Mouse (Mus musculus) lung, embryonic 15.5 days (tissue): Measurements from ENCODE around the gene Capn13. TPM values are rescaled to one million over a fixed set of nuclear protein-coding genes. Genes with fewer than 3 reads are reported as not detected.

ENCODE experiments used
- ATAC-seq: fragments of 200-750 bp; cut with Nextera tagmentation; 2 replicates; pipeline ENCODE4 v1.8.0; 2017; ENCODE audit warnings: moderate number of reproducible peaks, borderline replicate concordance; ENCODE audit not compliant: low FRiP score, low TSS enrichment; ENCODE audit errors: extremely low read depth
- H3K27ac ChIP-seq: fragments of 300-500 bp; sonication (generic); 2 replicates; pipeline ENCODE4 v1.5.1; 2015; ENCODE audit warnings: moderate library complexity, mild to moderate bottlenecking, inconsistent platforms
- H3K27me3 ChIP-seq: fragments of 300-500 bp; sonication (generic); 2 replicates; pipeline ENCODE4 v1.6.1; 2015; ENCODE audit warnings: inconsistent platforms
- H3K36me3 ChIP-seq: fragments of 300-500 bp; sonication (generic); 2 replicates; pipeline ENCODE4 v1.6.1; 2015; ENCODE audit warnings: inconsistent platforms
- H3K4me1 ChIP-seq: fragments of 300-500 bp; sonication (generic); 2 replicates; pipeline ENCODE4 v1.6.1; 2015; ENCODE audit warnings: inconsistent platforms
- H3K4me2 ChIP-seq: fragments of 300-500 bp; sonication (generic); 2 replicates; pipeline ENCODE4 v1.6.1; 2015; ENCODE audit warnings: inconsistent platforms, mild to moderate bottlenecking, moderate library complexity
- H3K4me3 ChIP-seq: fragments of 300-500 bp; sonication (generic); 2 replicates; pipeline ENCODE4 v1.5.1; 2015; ENCODE audit warnings: mild to moderate bottlenecking, inconsistent platforms
- H3K9ac ChIP-seq: fragments of 300-500 bp; sonication (generic); 2 replicates; pipeline ENCODE4 v1.6.1; 2015; ENCODE audit warnings: inconsistent platforms
- H3K9me3 ChIP-seq: fragments of 300-500 bp; sonication (generic); 2 replicates; pipeline ENCODE4 v1.6.1; 2016; ENCODE audit warnings: inconsistent platforms
- WGBS: fragments of 180-500 bp; shearing (Covaris S2); methylation state at CpG from one replicate; pipeline ENCODE4 v1.1.7; 2015; 5-methylcytosine and 5-hydroxymethylcytosine counted together
- polyA plus RNA-seq: library from polyadenylated mRNA; unstranded; fragments of >200 nt; fragmentation: Nextera tagmentation; extraction: Ambion mirVana; gene quantifications from 2 replicates; pipeline ENCODE4 v1.2.1, GENCODE M21; 2015

The Capn13 gene
- not detected in 2 replicates for polyA plus RNA-seq

- no peak for ATAC-seq
- Histone ChIP-seq H3K4me3 (no peak within 1 kb of the TSS), H3K9me3 (no peaks in the 10 kb centered on the region), H3K27ac (no peak within 1 kb of the TSS), H3K27me3 (no peaks in the 10 kb centered on the region), H3K4me2 (no peak within 1 kb of the TSS), H3K4me1 (no peaks in the 10 kb centered on the region), H3K9ac (no peak within 1 kb of the TSS), H3K36me3 (no peaks in the 10 kb centered on the region)
- 60% methylated on average over 2 of the region's 2 CpGs for WGBS
These were observed at the start of gene Capn13 for GRCm38 (mm10) chr17:73400862-73401261. TSS of gene Capn13 (minus strand) at chr17:73400866.

GRCm38 (mm10) chr17:73449104-73449503 lies 48.4 kb upstream of the Capn13 start:
- H3K4me3 ChIP-seq: no peak overlapping the region
- no peak overlapping the region for H3K4me2 ChIP-seq
- no peaks in the 10 kb centered on the region for H3K36me3 ChIP-seq
- H3K4me1 ChIP-seq: no peaks in the 10 kb centered on the region
- no peak overlapping the region for H3K9ac ChIP-seq
- H3K27me3 ChIP-seq: no peaks in the 10 kb centered on the region
- no peaks in the 10 kb centered on the region for H3K9me3 ChIP-seq
- no peak overlapping the region for H3K27ac ChIP-seq
- ATAC-seq: no peak

DNA sequence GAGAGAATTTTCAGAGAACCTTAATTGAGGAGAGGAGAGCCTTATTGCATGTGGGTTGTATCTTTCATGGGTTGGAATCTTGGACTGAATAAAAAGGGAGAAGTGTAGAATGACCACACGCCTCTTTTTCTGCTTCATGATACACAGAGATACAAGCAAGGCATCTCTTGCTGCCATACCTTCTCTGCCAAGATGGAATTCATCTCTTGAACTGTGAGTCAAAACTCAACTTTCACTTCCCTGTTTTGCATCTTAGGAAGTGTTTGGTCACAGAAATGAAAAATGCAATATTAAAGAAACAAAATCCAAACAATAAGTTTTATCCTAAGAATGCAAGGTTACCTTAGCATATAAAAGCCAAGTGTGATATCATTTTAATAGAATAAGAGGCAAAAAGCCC lies 40.1 kb upstream of the Capn13 start:
- no peak overlapping the region for H3K9ac ChIP-seq

DNA sequence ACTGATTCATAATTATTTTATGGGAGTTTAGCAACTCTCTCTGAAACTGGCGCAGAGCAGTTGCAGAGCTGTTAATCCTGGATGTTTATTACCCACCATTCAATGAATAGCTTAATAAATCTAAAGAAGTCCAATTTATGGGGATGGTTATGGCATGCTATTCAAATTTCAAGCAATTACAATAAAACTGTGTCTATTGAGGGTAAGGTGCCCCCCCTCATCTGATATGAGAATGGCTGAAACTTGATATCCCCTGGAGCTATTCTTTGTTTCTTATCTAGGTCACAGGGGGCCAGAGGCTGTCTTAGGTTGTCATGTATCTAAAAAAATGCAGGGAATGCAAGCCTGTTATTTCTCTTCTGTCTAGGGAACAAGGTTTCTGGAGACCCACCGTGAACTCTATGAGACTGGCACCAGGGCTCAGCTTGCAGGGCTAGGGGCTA lies 31.9 kb upstream of the Capn13 start:
- no peak overlapping the region for H3K4me2 ChIP-seq
- H3K27me3 ChIP-seq: no peaks in the 10 kb centered on the region
- no peaks in the 10 kb centered on the region for H3K4me1 ChIP-seq
- no peaks in the 10 kb centered on the region for H3K9me3 ChIP-seq
- ATAC-seq: no peak
- WGBS: 34% methylated on average over 2 of the region's 2 CpGs
- H3K9ac ChIP-seq: no peak overlapping the region
- H3K27ac ChIP-seq: no peak overlapping the region
- no peak overlapping the region for H3K4me3 ChIP-seq
- no peaks in the 10 kb centered on the region for H3K36me3 ChIP-seq

More for the DNA sequence above, 40.1 kb upstream of the Capn13 start:
- Histone ChIP-seq H3K27me3 (no peaks in the 10 kb centered on the region), H3K4me3 (no peak overlapping the region), H3K9me3 (no peaks in the 10 kb centered on the region), H3K4me1 (no peaks in the 10 kb centered on the region), H3K36me3 (no peaks in the 10 kb centered on the region), H3K4me2 (no peak overlapping the region), H3K27ac (no peak overlapping the region)
- WGBS: 69% methylated on average over 1 of the region's 1 CpGs
- no peak for ATAC-seq

DNA sequence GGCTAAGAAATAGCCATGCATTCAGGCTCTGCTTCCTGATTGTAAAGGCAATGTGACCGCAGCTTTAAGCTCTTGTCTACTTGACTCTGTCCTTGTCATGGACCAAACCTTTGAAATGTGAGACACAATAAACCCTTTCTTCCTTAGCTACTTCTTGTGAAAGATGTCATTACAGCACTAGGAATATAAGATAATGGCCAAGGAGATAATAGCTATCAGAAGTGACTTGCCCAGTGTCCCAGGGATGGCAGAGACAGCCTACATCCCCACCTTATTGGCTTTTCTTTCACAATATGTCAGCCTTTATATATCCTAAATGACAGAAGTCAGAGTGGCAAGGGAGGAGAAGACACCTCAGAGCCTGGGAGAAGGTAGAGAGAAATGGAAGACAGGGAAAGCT lies 31.4 kb upstream of the Capn13 start:
- Histone ChIP-seq H3K9ac (no peak overlapping the region), H3K27me3 (no peaks in the 10 kb centered on the region), H3K4me3 (no peak overlapping the region), H3K9me3 (no peaks in the 10 kb centered on the region), H3K4me1 (no peaks in the 10 kb centered on the region), H3K27ac (no peak overlapping the region), H3K4me2 (no peak overlapping the region), H3K36me3 (no peaks in the 10 kb centered on the region)
- no peak for ATAC-seq
- 85% methylated on average over 1 of the region's 1 CpGs for WGBS

GRCm38 (mm10) chr17:73417382-73417781 lies 16.7 kb upstream of the Capn13 start:
- no peak for ATAC-seq
- no peak overlapping the region for H3K4me3 ChIP-seq
- H3K4me1 ChIP-seq: no peaks in the 10 kb centered on the region
- H3K27ac ChIP-seq: no peak overlapping the region
- H3K27me3 ChIP-seq: no peaks in the 10 kb centered on the region
- 46% methylated on average over 2 of the region's 2 CpGs for WGBS
- H3K4me2 ChIP-seq: no peak overlapping the region
- H3K9me3 ChIP-seq: no peaks in the 10 kb centered on the region
- H3K9ac ChIP-seq: no peak overlapping the region
- no peaks in the 10 kb centered on the region for H3K36me3 ChIP-seq

GRCm38 (mm10) chr17:73416181-73416795 lies 15.6 kb upstream of the Capn13 start:
- no peak overlapping the region for H3K27ac ChIP-seq
- WGBS: 56% methylated on average over 6 of the region's 6 CpGs

GRCm38 (mm10) chr17:73411817-73412216 lies 11.2 kb upstream of the Capn13 start:
- WGBS: 34% methylated on average over 4 of the region's 4 CpGs
- H3K4me2 ChIP-seq: no peak overlapping the region
- ATAC-seq: no peak

More at GRCm38 (mm10) chr17:73416181-73416795, 15.6 kb upstream of the Capn13 start:
- Histone ChIP-seq H3K4me1 (no peaks in the 10 kb centered on the region), H3K36me3 (no peaks in the 10 kb centered on the region), H3K9me3 (no peaks in the 10 kb centered on the region), H3K27me3 (no peaks in the 10 kb centered on the region), H3K4me3 (no peak overlapping the region), H3K9ac (no peak overlapping the region), H3K4me2 (no peak overlapping the region)
- no peak for ATAC-seq

DNA sequence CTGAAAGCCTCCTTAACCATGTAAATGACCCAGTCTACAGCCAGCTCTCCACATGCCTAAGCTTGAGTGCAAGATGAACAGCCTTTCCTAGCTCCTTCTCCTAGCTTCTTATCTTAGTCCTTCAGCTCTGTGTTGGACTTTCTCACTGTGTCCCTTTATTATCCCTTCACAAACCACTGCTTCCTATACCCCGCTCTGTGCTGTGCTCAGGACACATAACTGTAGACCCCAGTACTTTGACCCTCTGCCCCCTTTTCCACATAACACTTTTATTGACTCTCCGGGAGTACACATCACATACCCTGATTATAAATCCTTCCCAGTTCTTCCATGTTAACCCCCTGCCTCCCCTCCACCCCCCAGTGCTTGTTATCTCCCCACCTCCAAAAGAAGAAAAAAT lies 606 bp upstream of the Capn13 start:
- 53% methylated on average over 2 of the region's 2 CpGs for whole genome bisulfite sequencing
- Histone ChIP-seq H3K9me3 (no peaks in the 10 kb centered on the region), H3K27me3 (no peaks in the 10 kb centered on the region), H3K27ac (no peak overlapping the region), H3K4me3 (no peak overlapping the region), H3K9ac (no peak overlapping the region), H3K4me1 (no peaks in the 10 kb centered on the region), H3K4me2 (no peak overlapping the region), H3K36me3 (no peaks in the 10 kb centered on the region)
- ATAC-seq: no peak

More at GRCm38 (mm10) chr17:73411817-73412216, 11.2 kb upstream of the Capn13 start:
- Histone ChIP-seq H3K4me1 (no peaks in the 10 kb centered on the region), H3K9me3 (no peaks in the 10 kb centered on the region), H3K27ac (no peak overlapping the region), H3K9ac (no peak overlapping the region), H3K4me3 (no peak overlapping the region), H3K27me3 (no peaks in the 10 kb centered on the region), H3K36me3 (no peaks in the 10 kb centered on the region)

- no peaks in the 10 kb centered on the region for H3K36me3 ChIP-seq
- H3K9ac ChIP-seq: no peak overlapping the region
- no peaks in the 10 kb centered on the region for H3K9me3 ChIP-seq
- H3K27ac ChIP-seq: no peak overlapping the region
- H3K4me2 ChIP-seq: no peak overlapping the region
- no peaks in the 10 kb centered on the region for H3K27me3 ChIP-seq
- no peaks in the 10 kb centered on the region for H3K4me1 ChIP-seq
- H3K4me3 ChIP-seq: no peak overlapping the region
- WGBS: 37% methylated on average over 2 of the region's 2 CpGs
- no peak for ATAC-seq
These were observed 1.5 kb downstream of the Capn13 start for GRCm38 (mm10) chr17:73399136-73399535.

DNA sequence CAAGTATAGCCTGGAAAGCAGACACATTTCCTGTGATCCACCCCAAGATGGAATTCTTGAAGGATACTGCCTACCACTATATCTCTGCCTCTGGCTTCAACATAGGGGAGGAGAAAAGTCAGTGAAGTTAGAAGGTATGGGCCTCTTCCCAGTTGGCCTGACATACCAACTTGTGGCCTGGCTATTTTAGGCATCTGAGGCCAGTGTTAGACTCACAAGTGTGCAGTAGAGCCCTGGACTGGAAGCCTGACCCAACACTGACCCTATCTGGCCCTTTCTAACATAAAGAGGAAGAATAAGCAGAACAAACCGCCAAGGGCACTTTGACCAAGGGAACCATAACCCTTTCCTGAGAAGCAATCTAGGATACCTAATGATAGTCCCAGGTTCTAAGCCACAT lies 7.3 kb downstream of the Capn13 start:
- WGBS: 68% methylated on average over 1 of the region's 1 CpGs
- ATAC-seq: no peak

GRCm38 (mm10) chr17:73391771-73392170 lies 8.9 kb downstream of the Capn13 start:
- Histone ChIP-seq H3K4me2 (no peak overlapping the region), H3K4me1 (no peaks in the 10 kb centered on the region), H3K4me3 (no peak overlapping the region), H3K9ac (no peak overlapping the region), H3K9me3 (no peaks in the 10 kb centered on the region), H3K36me3 (no peaks in the 10 kb centered on the region), H3K27ac (no peak overlapping the region), H3K27me3 (no peaks in the 10 kb centered on the region)
- WGBS: 76% methylated on average over 4 of the region's 4 CpGs
- ATAC-seq: no peak

More for the DNA sequence above, 7.3 kb downstream of the Capn13 start:
- Histone ChIP-seq H3K27me3 (no peaks in the 10 kb centered on the region), H3K9ac (no peak overlapping the region), H3K4me2 (no peak overlapping the region), H3K4me1 (no peaks in the 10 kb centered on the region), H3K36me3 (no peaks in the 10 kb centered on the region), H3K27ac (no peak overlapping the region), H3K9me3 (no peaks in the 10 kb centered on the region), H3K4me3 (no peak overlapping the region)
